Mouse (Mus musculus): ENCODE data around the gene Zbtb12. TPM values are rescaled to one million over a fixed set of nuclear protein-coding genes. Genes with fewer than 3 reads are reported as not detected.
A peak's percentile ranks its signal among the peaks of the same experiment; 100 is the strongest.

The Zbtb12 gene
- polyA plus RNA-seq, 1 experiment from 2014 or later = 5.0 TPM

- H3K27ac ChIP-seq = no peak within 1 kb of the TSS
- ATAC-seq (replicated peaks; ENCODE audit: low FRiP score) = no peak
- H3K4me2 ChIP-seq = peak within 1 kb of the TSS; percentile 42
- H3K27me3 ChIP-seq = peaks cover 8% of the 10 kb centered on the region; the same call in 1 of the 2 replicates
- H3K9ac ChIP-seq = 0 out of 2 replicates have a peak within 1 kb of the TSS, but pooled peaks have one; percentile 26
- no peaks in the 10 kb centered on the region for H3K9me3 ChIP-seq (replicated peaks)
- peak within 1 kb of the TSS; percentile 7 for H3K4me3 ChIP-seq (replicated peaks)
- 0 out of 2 replicates have a peak, but pooled peaks cover 11% of the 10 kb centered on the region for H3K4me1 ChIP-seq
- WGBS = 10% methylated on average over 15 of the region's 15 CpGs
- no peaks in the 10 kb centered on the region for H3K36me3 ChIP-seq
These were observed 2.5 kb downstream of the Zbtb12 start, which contains the start of gene Gm20547 for GRCm38 (mm10) chr17:34881683-34882310. TSS of gene Gm20547 (minus strand) at chr17:34882042.

GRCm38 (mm10) chr17:34883332-34883731, 4.0 kb downstream of the Zbtb12 start:
- Histone ChIP-seq H3K27ac (no peak overlapping the region), H3K36me3 (no peaks in the 10 kb centered on the region), H3K27me3 (peaks cover 8% of the 10 kb centered on the region; the same call in 1 of the 2 replicates), H3K4me1 (0 out of 2 replicates have a peak, but pooled peaks cover 11% of the 10 kb centered on the region), H3K9me3 (replicated peaks) (no peaks in the 10 kb centered on the region), H3K4me2 (no peak overlapping the region), H3K4me3 (replicated peaks) (no peak overlapping the region), H3K9ac (no peak overlapping the region)
- ATAC-seq (replicated peaks; ENCODE audit: low FRiP score) = no peak
- 73% methylated on average over 3 of the region's 3 CpGs for WGBS

- H3K9me3 ChIP-seq (replicated peaks) = no peaks in the 10 kb centered on the region
- H3K9ac ChIP-seq = no peak overlapping the region
- WGBS = 90% methylated on average over 6 of the region's 6 CpGs
- H3K4me3 ChIP-seq (replicated peaks) = no peak overlapping the region
- no peaks in the 10 kb centered on the region for H3K36me3 ChIP-seq
- H3K27me3 ChIP-seq = peaks cover 8% of the 10 kb centered on the region; the same call in 1 of the 2 replicates
- 0 out of 2 replicates have a peak, but pooled peaks cover 5% of the 10 kb centered on the region for H3K4me1 ChIP-seq
- ATAC-seq (replicated peaks; ENCODE audit: low FRiP score) = no peak
- no peak overlapping the region for H3K4me2 ChIP-seq
- no peak overlapping the region for H3K27ac ChIP-seq
These were observed 5.4 kb downstream of the Zbtb12 start for GRCm38 (mm10) chr17:34884704-34885103.

- peaks cover 8% of the 10 kb centered on the region; the same call in 1 of the 2 replicates for H3K27me3 ChIP-seq
- no peak for ATAC-seq (replicated peaks; ENCODE audit: low FRiP score)
- H3K27ac ChIP-seq = no peak overlapping the region
- H3K4me3 ChIP-seq (replicated peaks) = no peak overlapping the region
- H3K9me3 ChIP-seq (replicated peaks) = no peaks in the 10 kb centered on the region
- H3K9ac ChIP-seq = no peak overlapping the region
- no peaks in the 10 kb centered on the region for H3K36me3 ChIP-seq
- no peak overlapping the region for H3K4me2 ChIP-seq
- H3K4me1 ChIP-seq = 0 out of 2 replicates have a peak, but pooled peaks cover 5% of the 10 kb centered on the region
- WGBS = 72% methylated on average over 3 of the region's 3 CpGs
These were observed 6.3 kb downstream of the Zbtb12 start for GRCm38 (mm10) chr17:34885615-34886014.

- ATAC-seq (replicated peaks; ENCODE audit: low FRiP score) = no peak
- no peak overlapping the region for H3K4me3 ChIP-seq (replicated peaks)
- no peaks in the 10 kb centered on the region for H3K27me3 ChIP-seq
- no peaks in the 10 kb centered on the region for H3K9me3 ChIP-seq (replicated peaks)
- WGBS = 83% methylated on average over 5 of the region's 5 CpGs
- H3K4me1 ChIP-seq = no peaks in the 10 kb centered on the region
- no peak overlapping the region for H3K9ac ChIP-seq
- no peak overlapping the region for H3K4me2 ChIP-seq
- no peak overlapping the region for H3K27ac ChIP-seq
- H3K36me3 ChIP-seq = no peaks in the 10 kb centered on the region
These were observed 8.7 kb downstream of the Zbtb12 start for GRCm38 (mm10) chr17:34887942-34888341.

GRCm38 (mm10) chr17:34890074-34890743, 10.9 kb downstream of the Zbtb12 start:
- H3K4me2 ChIP-seq = no peak overlapping the region
- ATAC-seq (replicated peaks; ENCODE audit: low FRiP score) = no peak
- H3K27ac ChIP-seq = no peak overlapping the region
- no peak overlapping the region for H3K4me3 ChIP-seq (replicated peaks)
- H3K27me3 ChIP-seq = no peaks in the 10 kb centered on the region
- H3K36me3 ChIP-seq = no peaks in the 10 kb centered on the region
- no peaks in the 10 kb centered on the region for H3K9me3 ChIP-seq (replicated peaks)
- H3K9ac ChIP-seq = no peak overlapping the region
- WGBS = 83% methylated on average over 12 of the region's 12 CpGs
- peaks cover 11% of the 10 kb centered on the region for H3K4me1 ChIP-seq

GRCm38 (mm10) chr17:34891377-34891776, 12.1 kb downstream of the Zbtb12 start:
- no peak overlapping the region for H3K4me2 ChIP-seq
- ATAC-seq (replicated peaks; ENCODE audit: low FRiP score) = no peak
- H3K27ac ChIP-seq = no peak overlapping the region
- peaks cover 23% of the 10 kb centered on the region for H3K4me1 ChIP-seq
- H3K9me3 ChIP-seq (replicated peaks) = no peaks in the 10 kb centered on the region
- H3K36me3 ChIP-seq = peaks cover 8% of the 10 kb centered on the region
- H3K27me3 ChIP-seq = no peaks in the 10 kb centered on the region
- no peak overlapping the region for H3K9ac ChIP-seq
- no peak overlapping the region for H3K4me3 ChIP-seq (replicated peaks)
- WGBS = 94% methylated on average over 2 of the region's 2 CpGs

- 72% methylated on average over 12 of the region's 12 CpGs for WGBS
- Histone ChIP-seq H3K36me3 (peaks cover 10% of the 10 kb centered on the region), H3K9ac (peak overlapping the region; percentile 47), H3K27ac (peak overlapping the region; percentile 97), H3K4me2 (peak overlapping the region; percentile 92), H3K4me1 (peaks cover 36% of the 10 kb centered on the region), H3K27me3 (no peaks in the 10 kb centered on the region), H3K9me3 (replicated peaks) (no peaks in the 10 kb centered on the region), H3K4me3 (replicated peaks) (no peak overlapping the region)
- ATAC-seq (replicated peaks; ENCODE audit: low FRiP score) = no peak
These were observed 14.0 kb downstream of the Zbtb12 start for GRCm38 (mm10) chr17:34893072-34893824.

GRCm38 (mm10) chr17:34894074-34894597, 14.9 kb downstream of the Zbtb12 start:
- ATAC-seq (replicated peaks; ENCODE audit: low FRiP score) = peak; percentile 92
- H3K9me3 ChIP-seq (replicated peaks) = no peaks in the 10 kb centered on the region
- H3K9ac ChIP-seq = peak overlapping the region; percentile 73
- H3K27me3 ChIP-seq = no peaks in the 10 kb centered on the region
- H3K4me2 ChIP-seq = peak overlapping the region; percentile 92
- 1% methylated on average over 22 of the region's 51 CpGs for WGBS
- H3K27ac ChIP-seq = peak overlapping the region; percentile 97
- H3K36me3 ChIP-seq = peaks cover 10% of the 10 kb centered on the region
- peaks cover 36% of the 10 kb centered on the region for H3K4me1 ChIP-seq
- H3K4me3 ChIP-seq (replicated peaks) = peak overlapping the region; percentile 83

- Histone ChIP-seq H3K9me3 (replicated peaks) (no peaks in the 10 kb centered on the region), H3K27ac (peak overlapping the region; percentile 97), H3K4me2 (peak overlapping the region; percentile 92), H3K36me3 (peaks cover 10% of the 10 kb centered on the region), H3K9ac (peak overlapping the region; percentile 73), H3K27me3 (no peaks in the 10 kb centered on the region), H3K4me1 (peaks cover 39% of the 10 kb centered on the region), H3K4me3 (replicated peaks) (peak overlapping the region; percentile 83)
- 5% methylated on average over 51 of the region's 51 CpGs for WGBS
- ATAC-seq (replicated peaks; ENCODE audit: low FRiP score) = 0 out of 2 replicates have a peak, but pooled peaks have one; percentile 16
These were observed 15.7 kb downstream of the Zbtb12 start for GRCm38 (mm10) chr17:34894801-34895530.

- peak overlapping the region; percentile 83 for H3K4me3 ChIP-seq (replicated peaks)
- H3K9ac ChIP-seq = peak overlapping the region; percentile 73; the same call in 1 of the 2 replicates
- no peak for ATAC-seq (replicated peaks; ENCODE audit: low FRiP score)
- H3K4me1 ChIP-seq = peaks cover 47% of the 10 kb centered on the region
- H3K9me3 ChIP-seq (replicated peaks) = no peaks in the 10 kb centered on the region
- peaks cover 11% of the 10 kb centered on the region for H3K36me3 ChIP-seq
- peak overlapping the region; percentile 97 for H3K27ac ChIP-seq
- 92% methylated on average over 15 of the region's 15 CpGs for WGBS
- H3K27me3 ChIP-seq = no peaks in the 10 kb centered on the region
- peak overlapping the region; percentile 92 for H3K4me2 ChIP-seq
These were observed 16.4 kb downstream of the Zbtb12 start for GRCm38 (mm10) chr17:34895724-34896123.

Data from kidney, embryonic 15.5 days (tissue).